Mouse (Mus musculus) ES-E14 (cell line): ENCODE measurements around the gene Ranbp17. TPM values are rescaled to one million over a fixed set of nuclear protein-coding genes. Genes with fewer than 3 reads are reported as not detected.

Experiments used
- DNase-seq: peaks from one replicate; pipeline ENCODE4 v3.0.0-alpha.2; 2013; ENCODE audit warnings: low read depth, low spot score
- H3K27ac ChIP-seq: 2 replicates; pipeline ENCODE4 v1.5.1; 2012; ENCODE audit warnings: low read depth, mild to moderate bottlenecking, low read length, moderate library complexity, mixed read lengths; ENCODE audit not compliant: poor library complexity, insufficient read depth, severe bottlenecking
- H3K36me3 ChIP-seq: 2 replicates; pipeline ENCODE4 v1.6.1; 2012; ENCODE audit warnings: mild to moderate bottlenecking, low read length, moderate library complexity, mixed read lengths; ENCODE audit not compliant: control insufficient read depth, poor library complexity, insufficient read depth, severe bottlenecking
- H3K4me1 ChIP-seq, 2 experiments: fragments of 150-350 bp in 1 of 2; sonication (generic) in 1 of 2; 2 replicates each; pipeline ENCODE4 v1.6.1; 2012; ENCODE audit warnings: low read length in 2 of 2, mild to moderate bottlenecking in 1 of 2, mixed read lengths in 1 of 2; ENCODE audit not compliant: control insufficient read depth in 2 of 2, insufficient read depth in 2 of 2, poor library complexity in 1 of 2
- H3K4me3 ChIP-seq, 2 experiments: fragments of 150-350 bp in 1 of 2; sonication (generic) in 1 of 2; 2 replicates each; pipeline ENCODE4 v1.5.1; 2012; ENCODE audit warnings: low read length in 2 of 2, low read depth in 1 of 2, mild to moderate bottlenecking in 1 of 2, mixed read lengths in 1 of 2; ENCODE audit not compliant: insufficient read depth in 1 of 2, poor library complexity in 1 of 2, severe bottlenecking in 1 of 2
- H3K9ac ChIP-seq: 2 replicates; pipeline ENCODE4 v1.6.1; 2012; ENCODE audit warnings: low read depth, mild to moderate bottlenecking, low read length, mixed read lengths; ENCODE audit not compliant: poor library complexity, insufficient read depth, severe bottlenecking
- H3K9me3 ChIP-seq: fragments of 150-350 bp; sonication (generic); 2 replicates; pipeline ENCODE4 v1.6.1; 2012; ENCODE audit warnings: low read depth, mild to moderate bottlenecking, low read length; ENCODE audit not compliant: control insufficient read depth, insufficient read depth
- CHD2 ChIP-seq: IDR thresholded peaks from 2 replicates; pipeline ENCODE4 v1.6.1; 2014; ENCODE audit warnings: mild to moderate bottlenecking, low read depth, low read length, inconsistent platforms
- HCFC1 ChIP-seq: IDR thresholded peaks from 2 replicates; pipeline ENCODE4 v1.6.1; 2012; ENCODE audit warnings: low read length, inconsistent platforms, borderline replicate concordance; ENCODE audit not compliant: insufficient read depth
- MAFK ChIP-seq: IDR thresholded peaks from 2 replicates; pipeline ENCODE4 v1.6.1; 2014; ENCODE audit warnings: mild to moderate bottlenecking, low read depth, low read length, inconsistent platforms; ENCODE audit not compliant: insufficient read depth
- ZC3H11A ChIP-seq: IDR thresholded peaks from 2 replicates; pipeline ENCODE4 v1.6.1; 2012; ENCODE audit warnings: low read depth, mild to moderate bottlenecking, inconsistent platforms, low read length, borderline replicate concordance
- ZNF384 ChIP-seq: IDR thresholded peaks from 2 replicates; pipeline ENCODE4 v1.6.1; 2012; ENCODE audit warnings: low read depth, low read length, inconsistent platforms
- in situ Hi-C, 2 experiments: fragments of 600-800 bp; cut with MboI; formaldehyde crosslinking; loops; one replicate each; pipeline ENCODE4 v1.15.1; 2025; ENCODE audit warnings: low sequenced_read_pairs in 2 of 2, inconsistent platforms in 1 of 2; ENCODE audit not compliant: unreplicated experiment in 2 of 2
- total RNA-seq: library from RNA; depleted of rRNA; stranded (reverse); fragments of 300-350 nt; gene quantifications from 2 replicates; pipeline ENCODE4 v1.2.3, GENCODE M21; 2012

Gene Ranbp17
- total RNA-seq, 1 experiment, result 42.4 TPM

- TF ChIP-seq ZC3H11A (peak; percentile 98), CHD2 (no peak)
- Histone ChIP-seq H3K9ac (no peak overlapping the region), H3K27ac (no peak overlapping the region), H3K36me3 (no peaks in the 10 kb centered on the region), H3K9me3 (no peaks in the 10 kb centered on the region), H3K4me3 (no peak overlapping the region), H3K4me1 (peaks cover 0 to 7% of the 10 kb centered on the region in 2 experiments; a peak in 1 of 4 replicates)
- in situ Hi-C loops, result loop anchor here (5.0 to 25.0 kb wide), 5 partner anchors 376 to 546 kb away; no protein-coding TSS in a partner anchor
- no peak for DNase-seq
These were observed 336.9 kb downstream of the Ranbp17 start for GRCm38 (mm10) chr11:33176525-33177245.

GRCm38 (mm10) chr11:33175768-33176167 is 337.8 kb downstream of the Ranbp17 start:
- H3K27ac ChIP-seq, result no peak overlapping the region
- H3K36me3 ChIP-seq, result no peaks in the 10 kb centered on the region
- no peak for DNase-seq
- no peak for TF ChIP-seq ZC3H11A
- H3K4me1 ChIP-seq, result peaks cover 0 to 7% of the 10 kb centered on the region in 2 experiments; a peak in 1 of 4 replicates
- H3K4me3 ChIP-seq, result no peak overlapping the region
- no peak overlapping the region for H3K9ac ChIP-seq
- H3K9me3 ChIP-seq, result no peaks in the 10 kb centered on the region
- in situ Hi-C loops, result loop anchor here (5.0 to 25.0 kb wide), 5 partner anchors 377 to 547 kb away; no protein-coding TSS in a partner anchor

- in situ Hi-C loops, result no loop called here
- no peaks in the 10 kb centered on the region for H3K9me3 ChIP-seq
- no peak overlapping the region for H3K27ac ChIP-seq
- H3K36me3 ChIP-seq, result no peaks in the 10 kb centered on the region
- H3K9ac ChIP-seq, result no peak overlapping the region
- 0 out of 4 replicates have a peak, but pooled peaks cover 0 to 2% of the 10 kb centered on the region in 2 experiments for H3K4me1 ChIP-seq
- H3K4me3 ChIP-seq, result no peak overlapping the region
- TF ChIP-seq ZNF384 (no peak), HCFC1 (no peak), ZC3H11A (peak; percentile 80; the same call in 1 of the 2 replicates), CHD2 (no peak), MAFK (no peak)
- DNase-seq, result no peak
These were observed 343.1 kb downstream of the Ranbp17 start for GRCm38 (mm10) chr11:33170489-33170888.

GRCm38 (mm10) chr11:33162998-33163506 is 350.5 kb downstream of the Ranbp17 start, which contains the start of gene Npm1:
Npm1 (minus strand) TSS chr11:33163206.
- Histone ChIP-seq H3K4me3 (peak within 1 kb of the TSS; percentile 76 to 99), H3K36me3 (peaks cover 42% of the 10 kb centered on the region), H3K9ac (peak within 1 kb of the TSS; percentile 100), H3K4me1 (peaks cover 2% of the 10 kb centered on the region in 2 experiments; a peak in 1 of 4 replicates), H3K27ac (peak within 1 kb of the TSS; percentile 97), H3K9me3 (no peaks in the 10 kb centered on the region)
- peak; percentile 99 for DNase-seq
- peak; percentile 99 for TF ChIP-seq CHD2
- TF ChIP-seq HCFC1, result peak; percentile 56; the same call in 1 of the 2 replicates
- no peak for TF ChIP-seq ZNF384
- no peak for TF ChIP-seq MAFK
- TF ChIP-seq ZC3H11A, result no peak
- in situ Hi-C loops, result no loop called here
